Mouse (Mus musculus) E14TG2a.4 (cell line): ENCODE data around the gene Pop7.

Experiments used
- CTCF ChIP-seq: conservative IDR thresholded peaks from 2 replicates; pipeline ENCODE4 v1.5.1; 2014; ENCODE audit warnings: low read length
- NANOG ChIP-seq: IDR thresholded peaks from 2 replicates; pipeline ENCODE4 v1.6.1; 2014; ENCODE audit warnings: borderline replicate concordance, low read length, mixed read lengths

GRCm38 (mm10) chr5:137531414-137532130 lies 29.3 kb upstream of the Pop7 start:
- TF ChIP-seq CTCF = no peak
- TF ChIP-seq NANOG = no peak
